Mouse (Mus musculus): ENCODE measurements around the gene Gm20388. TPM values are rescaled to one million over a fixed set of nuclear protein-coding genes. Genes with fewer than 3 reads are reported as not detected.

Gm20388 gene
- polyA plus RNA-seq, 1 experiment from 2014 or later = not detected

DNA sequence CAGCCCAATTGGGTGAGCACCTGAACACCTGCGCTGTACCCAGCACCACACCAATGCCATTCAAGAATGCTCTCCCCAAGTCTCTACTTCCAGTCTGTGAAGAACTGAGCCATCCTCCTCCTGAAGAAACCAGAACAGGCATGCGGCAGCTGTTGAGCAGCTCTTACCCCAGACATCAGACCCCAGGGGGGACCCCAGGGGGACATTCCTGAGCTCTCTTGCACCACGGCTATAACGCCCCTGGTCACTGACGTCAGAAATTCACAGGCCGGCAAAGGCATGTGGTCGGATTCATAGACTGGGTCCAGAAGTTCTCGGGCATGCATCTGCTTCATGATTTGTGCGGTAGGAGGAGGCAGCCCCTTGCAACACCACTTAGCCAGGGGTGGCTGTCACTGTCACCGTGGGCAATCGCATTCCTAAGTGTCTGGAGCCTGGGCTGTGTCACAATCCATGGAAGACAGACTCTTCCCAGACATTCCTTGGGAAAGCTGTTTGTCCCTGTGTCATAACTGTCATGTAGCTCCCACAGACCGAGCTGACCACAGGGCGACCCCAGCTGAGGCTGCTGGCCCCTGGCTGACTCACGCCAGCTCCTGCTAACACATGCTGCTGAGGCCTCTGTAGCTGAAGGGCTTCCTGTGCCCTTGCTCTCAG lies 2256.7 kb downstream of the Gm20388 start:
- Histone ChIP-seq H3K9me3 (ENCODE audit: control insufficient read depth, low read length) (no peaks in the 10 kb centered on the region), H3K27ac (replicated peaks; ENCODE audit: low read depth, low read length) (no peak overlapping the region), H3K4me2 (ENCODE audit: low read depth, severe bottlenecking) (no peak overlapping the region), H3K4me3 (ENCODE audit: low read depth, low read length) (no peak overlapping the region), H3K4me1 (ENCODE audit: control insufficient read depth, insufficient read depth, low read length) (no peaks in the 10 kb centered on the region), H3K9ac (ENCODE audit: low read length) (no peak overlapping the region), H3K27me3 (ENCODE audit: control insufficient read depth, insufficient read depth, low read length) (no peaks in the 10 kb centered on the region), H3K36me3 (ENCODE audit: control insufficient read depth, insufficient read depth, low read length) (no peaks in the 10 kb centered on the region)
- DNase-seq (ENCODE audit: low spot score) = no peak
- 73% methylated on average over 14 of the region's 14 CpGs for WGBS
- no peak for ATAC-seq (ENCODE audit: insufficient number of reproducible peaks, low FRiP score, low TSS enrichment, low read depth)

DNA sequence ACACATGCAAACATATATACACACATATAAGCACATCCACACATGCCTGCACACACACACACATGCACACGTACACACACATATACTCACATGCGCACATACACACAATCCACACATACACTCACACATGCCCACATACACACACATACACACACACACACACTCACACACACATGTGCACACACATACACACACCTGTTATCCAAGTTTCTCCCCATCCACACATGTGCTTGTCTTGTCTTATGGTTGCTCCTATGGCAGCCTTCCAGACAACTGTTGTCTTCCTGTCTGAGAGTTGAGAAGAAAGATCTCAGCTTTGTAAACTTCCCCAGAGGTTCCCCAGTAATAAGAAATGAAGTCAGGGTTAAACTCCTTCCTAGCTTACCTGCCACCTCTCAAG lies 2258.8 kb downstream of the Gm20388 start:
- DNase-seq (ENCODE audit: low spot score) = no peak
- no peak for ATAC-seq (ENCODE audit: insufficient number of reproducible peaks, low FRiP score, low TSS enrichment, low read depth)
- H3K4me3 ChIP-seq (ENCODE audit: low read depth, low read length) = no peak overlapping the region
- H3K36me3 ChIP-seq (ENCODE audit: control insufficient read depth, insufficient read depth, low read length) = no peaks in the 10 kb centered on the region
- 100% methylated on average over 2 of the region's 2 CpGs for WGBS
- H3K9ac ChIP-seq (ENCODE audit: low read length) = no peak overlapping the region
- no peak overlapping the region for H3K27ac ChIP-seq (replicated peaks; ENCODE audit: low read depth, low read length)
- H3K4me2 ChIP-seq (ENCODE audit: low read depth, severe bottlenecking) = no peak overlapping the region
- H3K27me3 ChIP-seq (ENCODE audit: control insufficient read depth, insufficient read depth, low read length) = no peaks in the 10 kb centered on the region
- H3K4me1 ChIP-seq (ENCODE audit: control insufficient read depth, insufficient read depth, low read length) = no peaks in the 10 kb centered on the region
- H3K9me3 ChIP-seq (ENCODE audit: control insufficient read depth, low read length) = no peaks in the 10 kb centered on the region

DNA sequence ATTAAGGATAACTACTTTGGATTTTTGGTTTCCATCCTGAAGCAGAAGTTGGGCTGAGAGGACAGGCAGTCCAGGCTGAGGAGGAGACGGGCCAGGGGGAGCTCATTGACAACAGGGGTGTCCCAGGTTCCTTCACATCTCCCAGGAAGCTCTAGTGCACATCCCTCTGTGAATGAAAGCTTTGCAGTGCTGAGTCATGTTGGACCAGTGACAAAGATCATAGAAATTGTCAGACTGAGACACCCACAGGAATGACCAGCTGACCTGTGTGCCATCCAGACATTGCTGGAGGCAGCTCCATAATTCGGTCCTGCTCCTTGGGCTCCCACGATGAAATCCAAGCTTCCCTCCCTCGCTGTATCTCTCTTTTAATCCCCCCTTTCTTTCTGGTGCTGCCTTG lies 2261.2 kb downstream of the Gm20388 start:
- 88% methylated on average over 4 of the region's 4 CpGs for WGBS
- no peak overlapping the region for H3K9ac ChIP-seq (ENCODE audit: low read length)
- no peak overlapping the region for H3K4me2 ChIP-seq (ENCODE audit: low read depth, severe bottlenecking)
- no peaks in the 10 kb centered on the region for H3K36me3 ChIP-seq (ENCODE audit: control insufficient read depth, insufficient read depth, low read length)
- H3K27ac ChIP-seq (replicated peaks; ENCODE audit: low read depth, low read length) = no peak overlapping the region
- DNase-seq (ENCODE audit: low spot score) (no peak), ATAC-seq (ENCODE audit: insufficient number of reproducible peaks, low FRiP score, low TSS enrichment, low read depth) (no peak)
- no peak overlapping the region for H3K4me3 ChIP-seq (ENCODE audit: low read depth, low read length)
- no peaks in the 10 kb centered on the region for H3K4me1 ChIP-seq (ENCODE audit: control insufficient read depth, insufficient read depth, low read length)
- H3K9me3 ChIP-seq (ENCODE audit: control insufficient read depth, low read length) = no peaks in the 10 kb centered on the region
- H3K27me3 ChIP-seq (ENCODE audit: control insufficient read depth, insufficient read depth, low read length) = no peaks in the 10 kb centered on the region

DNA sequence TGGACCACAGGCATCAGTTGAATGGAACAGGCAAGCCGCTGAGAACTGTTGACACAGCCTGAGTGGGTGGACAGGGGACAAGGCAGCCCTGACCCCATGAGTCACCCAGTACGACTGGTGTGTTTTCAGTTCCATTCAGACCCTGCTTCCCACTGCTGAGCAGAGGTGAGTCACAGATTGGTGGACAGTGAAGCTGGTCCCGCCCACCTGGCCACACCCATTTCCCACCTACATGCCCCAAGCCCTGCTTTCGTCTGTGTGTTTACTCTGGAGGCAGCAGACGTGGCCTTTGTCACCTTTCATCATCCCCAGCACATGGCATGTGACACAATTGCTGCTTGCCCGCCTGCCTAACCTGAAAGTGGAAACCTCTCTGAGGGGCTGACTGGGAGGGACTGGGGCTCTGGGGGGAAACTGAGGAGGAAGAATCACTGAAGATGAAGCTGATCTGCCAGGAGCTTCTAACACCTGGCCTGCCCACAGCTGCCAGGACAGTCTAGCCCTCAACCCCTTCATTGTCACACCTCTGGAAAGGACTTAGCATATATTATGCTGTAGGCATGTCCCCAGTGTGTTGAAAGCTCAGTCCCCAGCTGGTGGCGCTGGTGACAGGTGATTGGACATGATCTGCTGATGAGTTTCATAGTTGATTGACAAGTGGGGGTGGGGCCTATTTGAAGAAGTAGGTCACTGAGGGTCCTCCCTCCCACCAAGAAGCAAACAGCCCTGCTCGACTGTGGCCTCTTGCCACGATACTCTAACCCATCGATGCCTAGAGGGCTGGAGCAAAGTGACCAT lies 2263.7 kb downstream of the Gm20388 start:
- WGBS = 35% methylated on average over 10 of the region's 10 CpGs
- no peak overlapping the region for H3K4me3 ChIP-seq (ENCODE audit: low read depth, low read length)
- H3K27ac ChIP-seq (replicated peaks; ENCODE audit: low read depth, low read length) = no peak overlapping the region
- DNase-seq (ENCODE audit: low spot score) (no peak), ATAC-seq (ENCODE audit: insufficient number of reproducible peaks, low FRiP score, low TSS enrichment, low read depth) (no peak)
- no peaks in the 10 kb centered on the region for H3K36me3 ChIP-seq (ENCODE audit: control insufficient read depth, insufficient read depth, low read length)
- no peak overlapping the region for H3K9ac ChIP-seq (ENCODE audit: low read length)
- H3K4me1 ChIP-seq (ENCODE audit: control insufficient read depth, insufficient read depth, low read length) = peaks cover 5% of the 10 kb centered on the region; the same call in 1 of the 2 replicates
- H3K9me3 ChIP-seq (ENCODE audit: control insufficient read depth, low read length) = no peaks in the 10 kb centered on the region
- H3K27me3 ChIP-seq (ENCODE audit: control insufficient read depth, insufficient read depth, low read length) = no peaks in the 10 kb centered on the region
- H3K4me2 ChIP-seq (ENCODE audit: low read depth, severe bottlenecking) = no peak overlapping the region

DNA sequence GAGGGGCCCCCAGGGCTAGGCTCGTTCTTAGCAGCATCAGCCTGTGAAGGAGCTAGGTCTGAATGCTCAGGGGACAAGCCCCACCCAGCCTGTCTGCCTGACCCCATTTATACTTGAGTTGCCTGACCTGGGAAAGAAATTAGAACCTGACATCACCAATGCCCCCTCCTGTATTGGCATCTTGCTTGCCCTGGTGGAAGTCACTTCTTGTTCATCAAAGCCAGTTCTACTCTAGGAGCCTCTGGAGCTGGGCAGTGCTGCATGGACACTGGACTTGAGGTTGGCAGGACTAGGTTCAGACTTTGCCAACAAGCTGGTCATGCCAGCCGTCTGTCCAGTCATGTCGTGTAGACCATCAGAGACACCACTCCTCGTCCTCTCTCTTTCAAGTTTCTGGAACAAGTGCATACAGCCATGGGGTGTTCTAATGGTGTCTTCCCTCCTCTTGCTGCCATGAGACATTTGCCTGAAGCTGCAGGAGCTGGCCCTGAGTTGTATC lies 2267.8 kb downstream of the Gm20388 start:
- Histone ChIP-seq H3K4me1 (ENCODE audit: control insufficient read depth, insufficient read depth, low read length) (peaks cover 7% of the 10 kb centered on the region; the same call in 1 of the 2 replicates), H3K27me3 (ENCODE audit: control insufficient read depth, insufficient read depth, low read length) (0 out of 2 replicates have a peak, but pooled peaks cover 4% of the 10 kb centered on the region), H3K4me2 (ENCODE audit: low read depth, severe bottlenecking) (no peak overlapping the region), H3K27ac (replicated peaks; ENCODE audit: low read depth, low read length) (no peak overlapping the region), H3K4me3 (ENCODE audit: low read depth, low read length) (no peak overlapping the region), H3K9me3 (ENCODE audit: control insufficient read depth, low read length) (no peaks in the 10 kb centered on the region), H3K9ac (ENCODE audit: low read length) (no peak overlapping the region), H3K36me3 (ENCODE audit: control insufficient read depth, insufficient read depth, low read length) (no peaks in the 10 kb centered on the region)
- ATAC-seq (ENCODE audit: insufficient number of reproducible peaks, low FRiP score, low TSS enrichment, low read depth) = no peak
- WGBS = 78% methylated on average over 4 of the region's 4 CpGs
- DNase-seq (ENCODE audit: low spot score) = no peak

DNA sequence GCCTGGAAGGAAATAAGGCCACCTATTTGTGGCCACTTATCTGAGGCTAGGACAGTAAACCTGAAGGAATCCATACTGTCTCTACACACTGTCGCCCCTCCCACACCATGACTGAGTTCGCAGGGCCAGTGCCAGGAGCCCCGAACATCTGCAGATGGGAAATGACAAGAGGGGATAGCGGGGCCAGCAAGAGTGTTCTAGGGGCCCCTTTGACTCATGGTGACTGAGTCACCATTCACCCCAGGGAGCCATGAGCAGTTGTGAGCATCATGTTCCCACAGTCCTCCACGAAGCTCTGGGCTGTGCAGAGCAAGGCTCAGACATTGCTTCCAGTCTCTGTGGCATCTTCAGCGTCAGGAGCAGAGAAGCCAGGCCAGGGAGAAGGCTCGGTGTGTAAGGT lies 2268.7 kb downstream of the Gm20388 start:
- Histone ChIP-seq H3K36me3 (ENCODE audit: control insufficient read depth, insufficient read depth, low read length) (no peaks in the 10 kb centered on the region), H3K4me2 (ENCODE audit: low read depth, severe bottlenecking) (no peak overlapping the region; the same call in 1 of the 2 replicates), H3K4me3 (ENCODE audit: low read depth, low read length) (no peak overlapping the region), H3K27me3 (ENCODE audit: control insufficient read depth, insufficient read depth, low read length) (0 out of 2 replicates have a peak, but pooled peaks cover 4% of the 10 kb centered on the region), H3K4me1 (ENCODE audit: control insufficient read depth, insufficient read depth, low read length) (peaks cover 7% of the 10 kb centered on the region; the same call in 1 of the 2 replicates), H3K27ac (replicated peaks; ENCODE audit: low read depth, low read length) (no peak overlapping the region), H3K9ac (ENCODE audit: low read length) (no peak overlapping the region), H3K9me3 (ENCODE audit: control insufficient read depth, low read length) (no peaks in the 10 kb centered on the region)
- WGBS = 80% methylated on average over 7 of the region's 7 CpGs
- no peak for DNase-seq (ENCODE audit: low spot score)
- ATAC-seq (ENCODE audit: insufficient number of reproducible peaks, low FRiP score, low TSS enrichment, low read depth) = no peak

DNA sequence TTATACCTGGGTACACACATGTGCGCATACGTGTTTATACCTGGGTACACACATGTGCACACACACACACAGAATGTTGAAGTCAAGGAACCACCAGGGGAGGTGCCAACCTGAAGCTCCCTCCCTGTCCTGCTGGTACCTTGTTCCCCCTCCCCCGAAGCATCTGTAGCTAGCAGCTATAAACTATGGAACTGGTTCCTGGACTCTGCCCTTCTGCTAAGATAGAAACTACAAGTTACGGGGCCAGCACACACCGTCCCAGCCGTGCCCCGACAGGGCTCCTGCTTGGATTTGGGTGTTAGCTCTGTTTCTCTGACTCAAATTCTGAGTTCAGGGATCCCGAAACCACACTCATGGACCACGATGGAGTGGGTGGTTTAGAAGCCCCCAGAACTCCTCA lies 2269.5 kb downstream of the Gm20388 start:
- 0 out of 2 replicates have a peak, but pooled peaks cover 4% of the 10 kb centered on the region for H3K27me3 ChIP-seq (ENCODE audit: control insufficient read depth, insufficient read depth, low read length)
- WGBS = 85% methylated on average over 9 of the region's 9 CpGs
- ATAC-seq (ENCODE audit: insufficient number of reproducible peaks, low FRiP score, low TSS enrichment, low read depth) (no peak), DNase-seq (ENCODE audit: low spot score) (no peak)
- H3K4me2 ChIP-seq (ENCODE audit: low read depth, severe bottlenecking) = no peak overlapping the region
- H3K36me3 ChIP-seq (ENCODE audit: control insufficient read depth, insufficient read depth, low read length) = no peaks in the 10 kb centered on the region
- no peaks in the 10 kb centered on the region for H3K9me3 ChIP-seq (ENCODE audit: control insufficient read depth, low read length)
- H3K27ac ChIP-seq (replicated peaks; ENCODE audit: low read depth, low read length) = no peak overlapping the region
- H3K9ac ChIP-seq (ENCODE audit: low read length) = no peak overlapping the region
- H3K4me1 ChIP-seq (ENCODE audit: control insufficient read depth, insufficient read depth, low read length) = peaks cover 7% of the 10 kb centered on the region; the same call in 1 of the 2 replicates
- no peak overlapping the region for H3K4me3 ChIP-seq (ENCODE audit: low read depth, low read length)

DNA sequence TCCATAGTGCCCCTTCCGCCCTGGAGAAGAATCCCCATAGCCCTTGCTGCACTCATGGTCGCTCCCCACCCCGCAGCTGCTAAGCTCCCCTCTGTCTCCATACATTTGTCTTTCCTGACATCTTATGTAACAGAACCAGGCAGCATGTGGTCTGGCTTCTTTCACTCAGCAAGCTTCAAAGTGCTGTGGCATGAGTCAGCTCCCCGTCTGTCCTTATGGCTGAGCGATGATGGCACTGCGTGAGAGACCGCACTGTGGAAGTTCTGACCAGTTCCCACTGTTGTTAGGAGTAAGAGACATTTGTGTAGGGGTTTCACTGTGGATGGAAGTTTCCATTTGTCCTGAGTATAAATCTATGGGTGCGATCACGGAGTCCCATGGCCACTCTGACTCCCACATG lies 2270.8 kb downstream of the Gm20388 start:
- WGBS = 29% methylated on average over 9 of the region's 9 CpGs
- no peaks in the 10 kb centered on the region for H3K36me3 ChIP-seq (ENCODE audit: control insufficient read depth, insufficient read depth, low read length)
- H3K9ac ChIP-seq (ENCODE audit: low read length) = no peak overlapping the region
- no peaks in the 10 kb centered on the region for H3K9me3 ChIP-seq (ENCODE audit: control insufficient read depth, low read length)
- DNase-seq (ENCODE audit: low spot score) (no peak), ATAC-seq (ENCODE audit: insufficient number of reproducible peaks, low FRiP score, low TSS enrichment, low read depth) (no peak)
- H3K4me3 ChIP-seq (ENCODE audit: low read depth, low read length) = no peak overlapping the region
- H3K27ac ChIP-seq (replicated peaks; ENCODE audit: low read depth, low read length) = no peak overlapping the region
- H3K4me1 ChIP-seq (ENCODE audit: control insufficient read depth, insufficient read depth, low read length) = peaks cover 7% of the 10 kb centered on the region; the same call in 1 of the 2 replicates
- H3K4me2 ChIP-seq (ENCODE audit: low read depth, severe bottlenecking) = no peak overlapping the region
- 0 out of 2 replicates have a peak, but pooled peaks cover 4% of the 10 kb centered on the region for H3K27me3 ChIP-seq (ENCODE audit: control insufficient read depth, insufficient read depth, low read length)
